Mouse (Mus musculus) olfactory bulb, adult 2 months (tissue): ENCODE results near the gene Sept4. TPM values are rescaled to one million over a fixed set of nuclear protein-coding genes. Genes with fewer than 3 reads are reported as not detected.

Experiments used
- H3K27ac ChIP-seq: fragments of 200-500 bp; 2 replicates; pipeline ENCODE4 v1.5.1; 2012; ENCODE audit warnings: low read depth, low read length; ENCODE audit not compliant: insufficient read depth
- H3K4me1 ChIP-seq: fragments of 200-500 bp; 2 replicates; pipeline ENCODE4 v1.6.1; 2012; ENCODE audit warnings: low read length; ENCODE audit not compliant: control insufficient read depth, insufficient read depth
- H3K4me3 ChIP-seq: fragments of 200-500 bp; 2 replicates; pipeline ENCODE4 v1.5.1; 2012; ENCODE audit warnings: mild to moderate bottlenecking, low read depth, low read length, moderate library complexity; ENCODE audit not compliant: insufficient read depth
- CTCF ChIP-seq: fragments of 200-500 bp; IDR thresholded peaks from 2 replicates; pipeline ENCODE4 v1.5.1; 2012; ENCODE audit warnings: low read depth, mild to moderate bottlenecking, low read length, moderate library complexity; ENCODE audit not compliant: insufficient read depth
- POLR2A ChIP-seq: fragments of 200-500 bp; IDR thresholded peaks from 2 replicates; pipeline ENCODE4 v1.6.1; 2012; ENCODE audit warnings: mild to moderate bottlenecking, low read depth, low read length, moderate library complexity; ENCODE audit not compliant: insufficient read depth
- WGBS: fragments of 180-500 bp; shearing (Covaris S2); methylation state at CpG from one replicate; pipeline ENCODE4 v1.1.7; 2018; 5-methylcytosine and 5-hydroxymethylcytosine counted together
- polyA plus RNA-seq: library from polyadenylated mRNA; stranded (reverse); fragments of >200 nt; gene quantifications from 2 replicates; pipeline ENCODE4 v1.2.4, GENCODE M21; 2012; ENCODE audit warnings: low replicate concordance; ENCODE audit not compliant: missing spikeins, insufficient read depth, insufficient read length

Sept4 gene
- not detected in 2 replicates for polyA plus RNA-seq

DNA sequence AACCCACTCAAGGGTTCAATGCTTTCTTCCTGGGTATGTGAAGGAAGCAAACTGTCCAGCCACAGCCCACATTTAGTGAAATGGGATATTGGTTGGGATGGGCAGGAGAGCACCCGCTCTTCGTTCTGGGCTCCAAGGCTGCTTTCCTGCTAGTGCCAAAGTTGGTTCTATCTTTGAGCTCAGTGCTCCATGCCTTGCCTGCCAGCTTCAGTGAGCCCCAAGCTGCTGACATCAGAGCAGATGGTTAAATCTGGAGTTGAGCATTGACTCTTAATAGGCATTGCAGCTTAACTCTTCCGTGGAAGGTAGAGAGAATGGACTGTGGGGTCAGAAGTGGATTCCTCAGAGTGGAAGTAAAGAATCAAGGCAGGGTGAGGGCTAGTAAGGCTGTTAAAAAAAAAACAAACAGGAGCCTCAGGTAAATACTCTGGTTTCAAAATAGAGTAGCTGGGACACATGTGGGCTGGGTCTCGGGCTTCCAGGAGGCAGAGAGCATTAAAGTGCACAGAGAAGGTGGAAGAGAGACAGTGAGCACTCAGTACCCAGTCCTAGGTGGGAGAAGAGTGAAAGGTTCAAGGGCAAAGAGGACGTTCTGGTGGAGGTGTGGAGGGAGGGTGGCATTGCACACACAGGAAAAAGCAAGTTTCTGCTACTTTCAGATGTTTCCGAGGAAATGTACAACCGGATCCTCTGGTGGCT, at the start of gene Sept4:
TSS of gene Sept4 (plus strand) at position 649 of the 699 bp plus-strand sequence.
- 69% methylated on average over 7 of the region's 7 CpGs for WGBS
- H3K4me3 ChIP-seq: no peak within 1 kb of the TSS

DNA sequence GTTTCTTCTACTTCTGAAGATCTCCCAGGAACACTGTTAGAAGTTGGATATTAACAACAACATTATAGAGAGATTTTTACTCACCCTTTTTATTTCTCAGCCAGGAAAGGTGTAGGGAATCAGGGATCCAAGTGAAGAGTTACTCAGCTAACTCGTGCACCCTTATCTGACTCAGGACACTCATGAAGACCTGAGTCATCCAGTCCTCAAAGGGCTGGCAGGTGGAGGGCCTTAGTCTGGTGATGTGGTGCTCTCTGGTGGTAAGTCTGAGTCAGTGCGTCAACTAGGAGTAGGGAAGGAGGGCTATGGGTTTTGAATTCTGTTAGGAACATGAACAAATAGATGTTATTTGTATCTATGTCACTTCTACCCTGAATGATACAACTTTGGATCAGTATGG, 49.4 kb upstream of the Sept4 start:
- Histone ChIP-seq H3K27ac (no peak overlapping the region), H3K4me1 (no peaks in the 10 kb centered on the region), H3K4me3 (no peak overlapping the region)
- 12% methylated on average over 2 of the region's 2 CpGs for WGBS
- no peak for TF ChIP-seq CTCF
- TF ChIP-seq POLR2A: no peak

More for the DNA sequence above, at the start of gene Sept4:
- 0 out of 2 replicates have a peak within 1 kb of the TSS, but pooled peaks have one; percentile 53 for H3K27ac ChIP-seq
- TF ChIP-seq CTCF: no peak
- TF ChIP-seq POLR2A: no peak
- peaks cover 30% of the 10 kb centered on the region for H3K4me1 ChIP-seq

DNA sequence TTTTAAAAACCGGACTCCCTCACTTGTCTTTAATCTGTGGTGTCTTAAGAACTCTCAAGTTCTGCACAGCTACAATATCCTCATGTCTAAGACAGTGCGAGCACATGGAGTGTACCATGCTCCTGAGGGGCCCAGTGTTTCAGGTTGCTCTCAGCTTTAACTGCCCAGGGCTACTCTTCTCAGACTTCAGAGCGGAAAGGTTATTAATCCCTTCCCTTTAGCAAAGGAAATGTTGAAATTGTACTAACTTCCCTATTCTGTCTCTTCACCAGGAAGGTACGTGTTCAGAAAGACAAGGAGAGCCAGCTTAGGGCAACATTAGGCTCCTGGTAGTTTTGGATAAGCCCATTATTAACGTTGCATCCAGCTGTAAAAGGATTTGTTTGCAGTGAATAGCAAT, 45.2 kb upstream of the Sept4 start:
- H3K4me1 ChIP-seq: no peaks in the 10 kb centered on the region
- TF ChIP-seq POLR2A (no peak), CTCF (no peak)
- WGBS: 73% methylated on average over 5 of the region's 5 CpGs
- no peak overlapping the region for H3K27ac ChIP-seq
- H3K4me3 ChIP-seq: no peak overlapping the region

DNA sequence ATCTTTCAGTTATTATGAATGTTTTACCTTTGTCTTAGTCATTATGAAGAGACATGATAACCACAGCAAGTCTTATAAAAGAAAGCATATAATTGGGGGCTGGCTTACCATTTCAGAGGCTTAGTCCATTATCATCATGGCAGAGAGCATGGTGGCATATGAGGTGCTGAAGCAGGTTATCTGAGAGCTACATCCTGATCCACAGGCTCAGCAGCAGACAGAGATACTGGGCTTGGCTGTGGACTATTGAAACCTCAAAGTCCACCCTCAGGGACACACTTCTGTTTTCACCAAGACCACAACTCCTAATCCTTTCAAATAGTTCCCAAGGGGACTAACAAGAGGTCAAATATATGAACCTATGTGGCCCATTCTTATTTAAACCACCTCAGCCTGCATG, 44.7 kb upstream of the Sept4 start:
- no peaks in the 10 kb centered on the region for H3K4me1 ChIP-seq
- no peak overlapping the region for H3K4me3 ChIP-seq
- TF ChIP-seq CTCF: no peak
- no peak for TF ChIP-seq POLR2A

DNA sequence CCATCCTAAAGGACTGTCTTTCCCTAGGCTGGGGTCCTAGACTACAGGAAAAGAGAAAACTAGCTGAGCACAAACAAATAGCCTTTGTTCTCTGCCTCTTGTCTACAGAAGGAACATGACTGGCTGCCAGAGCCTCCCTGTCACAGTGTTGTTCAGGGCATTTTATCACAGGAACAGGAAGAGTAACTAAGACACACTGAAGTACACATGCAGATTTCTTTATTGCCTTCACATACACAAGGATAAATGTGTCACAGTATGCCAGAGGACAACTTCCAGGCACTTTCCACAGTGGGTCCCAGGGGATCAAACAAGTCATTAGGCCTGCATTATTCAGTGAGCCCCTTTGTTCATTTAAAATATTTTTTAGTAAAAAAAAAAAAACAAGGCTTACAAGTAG, 43.9 kb upstream of the Sept4 start:
- no peak overlapping the region for H3K4me3 ChIP-seq
- no peak for TF ChIP-seq POLR2A
- no peak for TF ChIP-seq CTCF

More for the DNA sequence above, 44.7 kb upstream of the Sept4 start:
- no peak overlapping the region for H3K27ac ChIP-seq

DNA sequence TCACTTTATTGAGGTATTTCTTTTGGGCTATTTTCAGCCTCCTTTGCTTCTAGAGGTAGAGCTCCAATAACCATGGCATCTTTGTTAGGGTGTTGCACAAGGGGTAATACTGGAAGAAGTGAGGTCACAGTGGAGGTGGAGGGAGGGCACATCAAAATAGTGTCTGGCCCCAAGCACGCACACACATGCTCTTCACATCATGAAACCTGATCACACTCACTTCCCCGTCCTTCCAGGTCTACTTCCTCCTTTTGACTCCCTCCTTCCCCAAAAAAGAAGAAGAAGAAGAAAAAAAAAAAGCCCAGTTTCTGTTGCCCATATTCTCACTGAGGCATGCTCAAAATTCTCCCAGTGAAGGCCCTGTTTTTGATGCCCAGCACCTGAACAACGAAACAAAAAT, 41.3 kb upstream of the Sept4 start:
- Histone ChIP-seq H3K4me3 (no peak overlapping the region), H3K4me1 (no peaks in the 10 kb centered on the region), H3K27ac (no peak overlapping the region)
- TF ChIP-seq CTCF: no peak
- no peak for TF ChIP-seq POLR2A
- WGBS: 86% methylated on average over 3 of the region's 3 CpGs

More for the DNA sequence above, 43.9 kb upstream of the Sept4 start:
- H3K27ac ChIP-seq: no peak overlapping the region
- H3K4me1 ChIP-seq: no peaks in the 10 kb centered on the region

DNA sequence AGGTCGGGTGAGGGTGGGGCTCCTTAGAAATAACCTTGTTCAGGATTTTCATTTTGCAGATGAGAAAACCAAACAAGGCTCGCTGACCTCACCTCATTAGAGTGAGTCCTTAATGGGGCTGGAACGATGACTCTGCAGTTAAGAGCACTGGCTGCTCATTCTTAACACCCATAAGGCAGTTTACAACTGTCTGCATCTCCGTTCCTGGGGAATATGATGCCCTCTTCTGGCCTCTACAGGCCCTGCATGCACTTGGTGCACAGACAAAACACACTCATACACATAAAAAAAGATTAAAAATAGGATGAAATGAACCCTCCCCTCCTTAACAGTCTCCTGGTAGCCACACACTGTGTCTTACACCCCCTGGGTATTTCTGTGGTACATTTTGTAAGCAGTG, 40.7 kb upstream of the Sept4 start:
- Histone ChIP-seq H3K4me3 (no peak overlapping the region), H3K27ac (no peak overlapping the region), H3K4me1 (no peaks in the 10 kb centered on the region)
- 72% methylated on average over 4 of the region's 4 CpGs for WGBS
- TF ChIP-seq CTCF (no peak), POLR2A (no peak)

DNA sequence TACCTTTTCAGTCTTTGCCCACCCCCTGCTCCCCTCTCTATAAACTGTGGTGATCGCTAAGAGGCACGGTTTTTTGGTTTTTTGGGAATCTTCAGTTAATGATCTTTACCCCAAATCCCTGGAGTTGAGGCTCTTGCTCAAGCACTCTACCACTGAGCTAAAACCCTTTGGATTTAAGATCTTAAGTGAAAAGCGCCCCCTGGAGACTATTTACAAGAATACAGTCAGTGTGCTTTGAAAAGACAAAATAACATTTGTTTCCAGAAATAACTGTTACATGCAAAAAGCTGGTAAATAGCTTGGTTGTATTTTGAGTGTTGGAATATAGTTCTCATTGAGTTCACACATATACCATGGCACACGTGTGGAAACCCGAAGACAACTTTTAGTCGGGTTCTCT, 37.0 kb upstream of the Sept4 start:
- Histone ChIP-seq H3K4me1 (no peaks in the 10 kb centered on the region), H3K27ac (no peak overlapping the region), H3K4me3 (no peak overlapping the region)
- TF ChIP-seq CTCF: no peak
- TF ChIP-seq POLR2A: no peak
- WGBS: 68% methylated on average over 6 of the region's 6 CpGs

DNA sequence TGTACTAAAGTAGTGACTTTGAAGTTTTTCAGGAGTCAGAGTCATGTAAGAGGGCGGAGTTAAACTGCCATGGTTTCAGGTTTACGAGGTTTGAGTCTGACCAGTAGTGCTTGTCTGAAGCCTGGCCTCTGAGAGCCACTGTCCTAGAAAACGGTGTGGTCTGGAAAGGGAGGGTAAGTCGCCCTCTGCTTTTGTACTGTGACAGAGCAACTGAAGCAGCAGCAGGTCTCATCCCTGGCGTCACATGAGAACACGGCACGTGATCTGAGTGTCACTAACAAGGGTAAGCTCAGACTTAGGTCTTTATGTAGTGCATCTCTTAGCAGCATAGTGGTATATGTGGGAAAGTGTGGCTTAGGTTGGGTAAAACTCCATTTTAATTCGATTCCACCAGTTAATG, 26.4 kb upstream of the Sept4 start:
- Histone ChIP-seq H3K27ac (no peak overlapping the region), H3K4me1 (no peaks in the 10 kb centered on the region), H3K4me3 (no peak overlapping the region)
- TF ChIP-seq POLR2A (no peak), CTCF (no peak)
- WGBS: 63% methylated on average over 8 of the region's 8 CpGs

DNA sequence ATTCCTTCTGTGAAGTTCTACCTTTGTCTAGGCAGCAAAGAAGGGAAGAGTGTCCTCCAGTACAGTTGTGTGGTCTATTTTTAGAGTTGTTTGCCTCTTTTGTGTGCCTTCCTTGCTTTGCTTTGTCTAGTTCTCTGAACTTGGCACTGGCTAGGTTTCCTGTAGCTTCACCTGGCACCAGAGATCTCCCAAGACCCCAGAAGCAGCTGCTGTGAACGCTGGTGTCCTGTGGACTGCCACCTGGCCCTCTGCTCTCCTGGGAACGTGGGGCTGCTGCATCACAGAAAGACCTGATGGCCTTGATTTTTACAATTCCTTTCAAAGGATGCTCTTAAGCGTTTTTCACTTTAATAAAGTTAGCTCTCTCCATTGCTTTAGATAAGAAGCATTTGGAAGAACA, 25.8 kb upstream of the Sept4 start:
- Histone ChIP-seq H3K27ac (no peak overlapping the region), H3K4me1 (no peaks in the 10 kb centered on the region), H3K4me3 (no peak overlapping the region)
- WGBS: 55% methylated on average over 3 of the region's 3 CpGs
- TF ChIP-seq CTCF: no peak
- TF ChIP-seq POLR2A: no peak
